Mouse (Mus musculus): ENCODE measurements around the gene Acy3. TPM values are rescaled to one million over a fixed set of nuclear protein-coding genes. Genes with fewer than 3 reads are reported as not detected.

Gene Acy3
- polyA plus RNA-seq, 1 experiment from 2014 or later, result 2.0 TPM

GRCm38 (mm10) chr19:4012432-4013022 lies 26.2 kb downstream of the Acy3 start, which contains the start of gene Ndufv1:
Gene Ndufv1, minus strand, starts transcription at chr19:4012806.
- no peaks in the 10 kb centered on the region for H3K27me3 ChIP-seq (ENCODE audit: low read depth, poor library complexity, severe bottlenecking)
- H3K4me1 ChIP-seq, result peaks cover 21% of the 10 kb centered on the region
- peak; percentile 98 for DNase-seq (ENCODE audit: low spot score)
- peak within 1 kb of the TSS; percentile 94 for H3K4me3 ChIP-seq
- WGBS, result under 1% methylated on average over 45 of the region's 45 CpGs
- peak within 1 kb of the TSS; percentile 84 for H3K27ac ChIP-seq (replicated peaks)
- no peaks in the 10 kb centered on the region for H3K9me3 ChIP-seq (replicated peaks)
- peaks cover 36% of the 10 kb centered on the region for H3K36me3 ChIP-seq

DNA sequence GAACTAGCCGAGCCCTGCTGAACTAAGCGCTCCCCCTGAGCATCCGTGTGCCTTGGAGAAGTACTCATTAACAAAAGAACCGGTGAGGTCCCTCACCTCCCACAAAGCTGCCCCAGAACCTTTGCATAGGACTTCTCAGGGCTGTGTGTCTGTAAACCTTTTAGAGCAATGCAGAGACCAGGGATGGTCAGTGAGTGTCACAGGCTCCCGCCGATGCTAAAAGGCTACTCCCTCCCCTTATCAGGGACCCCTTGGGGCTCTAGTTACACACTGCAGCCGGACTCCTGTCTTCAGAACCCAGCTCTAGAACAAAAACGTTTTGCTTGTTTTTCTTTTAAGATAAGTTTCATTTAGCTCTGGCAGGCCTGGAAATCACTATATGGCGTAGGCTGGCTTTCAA lies 26.7 kb downstream of the Acy3 start:
- H3K27me3 ChIP-seq (ENCODE audit: low read depth, poor library complexity, severe bottlenecking), result no peaks in the 10 kb centered on the region
- H3K27ac ChIP-seq (replicated peaks), result peak overlapping the region; percentile 71
- H3K36me3 ChIP-seq, result peaks cover 31% of the 10 kb centered on the region
- peak overlapping the region; percentile 94 for H3K4me3 ChIP-seq
- peaks cover 21% of the 10 kb centered on the region for H3K4me1 ChIP-seq
- no peaks in the 10 kb centered on the region for H3K9me3 ChIP-seq (replicated peaks)
- no peak for DNase-seq (ENCODE audit: low spot score)
- WGBS, result 22% methylated on average over 9 of the region's 9 CpGs

GRCm38 (mm10) chr19:4014802-4015201 lies 28.4 kb downstream of the Acy3 start:
- Histone ChIP-seq H3K27me3 (ENCODE audit: low read depth, poor library complexity, severe bottlenecking) (no peaks in the 10 kb centered on the region), H3K36me3 (peaks cover 14% of the 10 kb centered on the region), H3K4me3 (no peak overlapping the region), H3K4me1 (peaks cover 25% of the 10 kb centered on the region), H3K27ac (replicated peaks) (no peak overlapping the region), H3K9me3 (replicated peaks) (no peaks in the 10 kb centered on the region)
- DNase-seq (ENCODE audit: low spot score), result no peak

GRCm38 (mm10) chr19:4015635-4016034 lies 29.3 kb downstream of the Acy3 start:
- no peak overlapping the region for H3K4me3 ChIP-seq
- H3K27me3 ChIP-seq (ENCODE audit: low read depth, poor library complexity, severe bottlenecking), result no peaks in the 10 kb centered on the region
- peaks cover 25% of the 10 kb centered on the region for H3K4me1 ChIP-seq
- 64% methylated on average over 5 of the region's 5 CpGs for WGBS
- no peak for DNase-seq (ENCODE audit: low spot score)
- H3K9me3 ChIP-seq (replicated peaks), result no peaks in the 10 kb centered on the region
- H3K27ac ChIP-seq (replicated peaks), result no peak overlapping the region
- peaks cover 5% of the 10 kb centered on the region; the same call in 1 of the 2 replicates for H3K36me3 ChIP-seq

- H3K9me3 ChIP-seq (replicated peaks), result no peaks in the 10 kb centered on the region
- no peak for DNase-seq (ENCODE audit: low spot score)
- 60% methylated on average over 10 of the region's 10 CpGs for WGBS
- H3K27ac ChIP-seq (replicated peaks), result no peak overlapping the region
- H3K36me3 ChIP-seq, result no peaks in the 10 kb centered on the region
- H3K4me1 ChIP-seq, result peaks cover 11% of the 10 kb centered on the region; the same call in 1 of the 2 replicates
- no peaks in the 10 kb centered on the region for H3K27me3 ChIP-seq (ENCODE audit: low read depth, poor library complexity, severe bottlenecking)
- no peak overlapping the region for H3K4me3 ChIP-seq
Measured at GRCm38 (mm10) chr19:4017921-4018587, 31.7 kb downstream of the Acy3 start.

DNA sequence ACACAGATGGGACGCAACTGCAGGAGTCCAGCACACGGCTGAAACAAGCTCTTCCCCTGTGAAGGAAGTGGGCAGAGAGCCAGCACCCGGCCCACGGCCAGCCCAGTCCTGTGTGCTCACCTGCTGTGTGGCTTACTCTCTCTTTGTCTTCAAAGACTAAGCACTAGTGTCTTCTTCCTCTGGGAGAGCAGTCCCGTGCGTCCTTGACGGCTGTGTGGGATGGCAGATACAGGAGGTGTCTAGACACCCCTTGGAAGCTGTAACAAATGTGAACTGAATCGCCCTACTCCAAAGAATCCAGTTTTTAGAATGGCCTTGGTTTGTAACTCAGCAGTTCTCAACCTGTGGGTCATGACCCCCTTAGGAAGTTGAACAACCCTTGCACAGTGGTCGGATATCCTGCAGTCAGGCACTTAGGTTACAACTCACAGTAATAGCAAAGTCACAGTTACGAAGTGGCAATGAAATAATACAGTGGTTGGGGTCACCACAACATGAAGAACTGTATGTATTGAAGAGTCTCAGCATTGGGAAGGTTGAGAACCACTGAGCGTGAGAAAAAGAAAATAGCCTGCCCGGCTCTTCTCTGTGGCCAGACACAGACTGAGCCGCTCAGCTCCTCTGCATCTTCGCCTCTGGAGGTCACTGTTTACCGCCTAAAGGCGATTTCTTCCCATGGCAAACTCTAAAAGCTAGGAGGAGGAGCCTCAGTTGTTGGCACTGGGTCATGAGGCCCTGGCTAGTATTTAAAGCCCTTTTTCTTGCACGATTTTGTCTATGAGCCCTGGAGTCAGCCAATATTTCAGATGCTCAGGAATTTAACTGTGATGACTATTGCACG lies 32.6 kb downstream of the Acy3 start:
- peaks cover 4% of the 10 kb centered on the region; the same call in 1 of the 2 replicates for H3K4me1 ChIP-seq
- no peak overlapping the region for H3K27ac ChIP-seq (replicated peaks)
- peak; percentile 60 for DNase-seq (ENCODE audit: low spot score)
- H3K9me3 ChIP-seq (replicated peaks), result no peaks in the 10 kb centered on the region
- 39% methylated on average over 18 of the region's 18 CpGs for WGBS
- no peak overlapping the region for H3K4me3 ChIP-seq
- no peaks in the 10 kb centered on the region for H3K27me3 ChIP-seq (ENCODE audit: low read depth, poor library complexity, severe bottlenecking)
- no peaks in the 10 kb centered on the region for H3K36me3 ChIP-seq

DNA sequence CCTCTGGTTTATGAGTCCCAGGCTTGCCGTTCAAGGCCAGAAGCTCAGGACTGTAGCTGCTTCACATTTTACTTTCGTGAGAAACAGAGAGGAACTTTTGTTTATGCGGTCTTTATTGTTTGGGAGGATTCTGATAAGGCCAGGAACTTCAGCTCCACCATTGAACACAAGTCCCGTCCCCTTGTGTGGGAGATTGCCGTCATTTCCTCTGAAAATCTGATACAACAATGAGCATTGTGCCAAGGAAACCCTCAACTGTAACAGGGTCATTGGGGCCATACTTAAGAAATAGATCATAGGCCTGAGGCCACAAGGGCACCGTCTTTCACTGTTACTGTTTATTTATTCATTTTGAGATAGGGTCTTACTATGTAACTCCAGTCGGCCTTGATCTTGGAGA lies 36.8 kb downstream of the Acy3 start:
- 87% methylated on average over 7 of the region's 7 CpGs for WGBS
- no peaks in the 10 kb centered on the region for H3K36me3 ChIP-seq
- H3K9me3 ChIP-seq (replicated peaks), result peaks cover 20% of the 10 kb centered on the region; the same call in 1 of the 2 replicates
- no peaks in the 10 kb centered on the region for H3K27me3 ChIP-seq (ENCODE audit: low read depth, poor library complexity, severe bottlenecking)
- DNase-seq (ENCODE audit: low spot score), result no peak
- H3K4me3 ChIP-seq, result no peak overlapping the region
- peaks cover 10% of the 10 kb centered on the region for H3K4me1 ChIP-seq
- no peak overlapping the region for H3K27ac ChIP-seq (replicated peaks)

DNA sequence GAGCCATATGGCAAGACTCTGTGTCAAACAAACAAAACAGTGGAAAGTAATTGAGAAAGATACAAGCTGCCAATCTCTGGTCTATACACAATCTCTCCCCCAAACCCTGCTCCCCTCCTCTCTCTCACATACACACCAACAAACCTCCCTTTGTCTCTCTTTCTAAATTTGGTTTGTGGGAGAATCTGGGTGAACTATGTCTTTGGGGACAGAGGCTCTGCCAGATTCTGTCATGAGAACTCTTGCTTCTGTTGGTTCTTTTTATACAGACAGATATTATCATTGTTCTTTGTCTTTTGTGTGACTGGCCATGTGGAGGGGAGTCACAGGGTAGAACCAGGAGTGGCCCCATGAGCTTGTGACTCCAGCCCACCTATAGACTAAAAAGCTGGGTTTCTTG lies 41.2 kb downstream of the Acy3 start:
- H3K9me3 ChIP-seq (replicated peaks), result peaks cover 20% of the 10 kb centered on the region; the same call in 1 of the 2 replicates
- no peak overlapping the region for H3K4me3 ChIP-seq
- no peak overlapping the region for H3K27ac ChIP-seq (replicated peaks)
- H3K27me3 ChIP-seq (ENCODE audit: low read depth, poor library complexity, severe bottlenecking), result no peaks in the 10 kb centered on the region
- peaks cover 6% of the 10 kb centered on the region for H3K4me1 ChIP-seq
- no peak for DNase-seq (ENCODE audit: low spot score)
- H3K36me3 ChIP-seq, result no peaks in the 10 kb centered on the region

DNA sequence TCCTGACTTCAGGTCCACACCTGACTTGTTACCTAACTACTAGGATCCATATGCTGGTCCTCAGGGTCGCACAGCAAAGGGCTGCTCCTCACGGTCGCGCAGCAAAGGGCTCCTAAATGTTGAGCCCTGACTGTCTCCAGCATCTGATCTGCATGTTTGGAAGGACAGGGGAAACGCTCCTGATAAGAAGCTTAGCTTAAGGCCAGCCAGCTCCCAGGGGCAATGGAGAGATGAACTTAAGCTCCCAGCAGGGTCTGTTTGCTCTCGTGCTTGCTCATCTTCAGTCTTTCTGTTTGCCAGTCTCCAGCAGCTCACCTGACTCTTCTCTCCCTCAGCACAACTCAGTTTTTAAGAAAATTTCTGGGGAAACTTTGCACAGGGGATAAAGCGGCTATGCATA lies 46.3 kb downstream of the Acy3 start:
- Histone ChIP-seq H3K4me3 (no peak overlapping the region), H3K4me1 (peaks cover 19% of the 10 kb centered on the region), H3K36me3 (peaks cover 12% of the 10 kb centered on the region), H3K9me3 (replicated peaks) (0 out of 2 replicates have a peak, but pooled peaks cover 5% of the 10 kb centered on the region), H3K27me3 (ENCODE audit: low read depth, poor library complexity, severe bottlenecking) (no peaks in the 10 kb centered on the region), H3K27ac (replicated peaks) (no peak overlapping the region)
- no peak for DNase-seq (ENCODE audit: low spot score)
- WGBS, result 47% methylated on average over 7 of the region's 7 CpGs

- 92% methylated on average over 3 of the region's 3 CpGs for WGBS
- H3K27me3 ChIP-seq (ENCODE audit: low read depth, poor library complexity, severe bottlenecking), result no peaks in the 10 kb centered on the region
- no peak for DNase-seq (ENCODE audit: low spot score)
Measured at GRCm38 (mm10) chr19:4033298-4033697, 46.9 kb downstream of the Acy3 start.

GRCm38 (mm10) chr19:4033742-4034141 lies 47.4 kb downstream of the Acy3 start:
- DNase-seq (ENCODE audit: low spot score), result no peak
- Histone ChIP-seq H3K4me3 (no peak overlapping the region), H3K27ac (replicated peaks) (no peak overlapping the region), H3K36me3 (peaks cover 12% of the 10 kb centered on the region), H3K9me3 (replicated peaks) (no peaks in the 10 kb centered on the region), H3K27me3 (ENCODE audit: low read depth, poor library complexity, severe bottlenecking) (no peaks in the 10 kb centered on the region), H3K4me1 (peaks cover 27% of the 10 kb centered on the region)
- 63% methylated on average over 5 of the region's 5 CpGs for WGBS

More at GRCm38 (mm10) chr19:4033298-4033697, 46.9 kb downstream of the Acy3 start:
- Histone ChIP-seq H3K9me3 (replicated peaks) (no peaks in the 10 kb centered on the region), H3K4me1 (peaks cover 25% of the 10 kb centered on the region), H3K36me3 (peaks cover 12% of the 10 kb centered on the region), H3K27ac (replicated peaks) (no peak overlapping the region), H3K4me3 (no peak overlapping the region)

- H3K4me3 ChIP-seq, result peak overlapping the region; percentile 23
- H3K4me1 ChIP-seq, result peaks cover 27% of the 10 kb centered on the region
- WGBS, result 78% methylated on average over 12 of the region's 12 CpGs
- DNase-seq (ENCODE audit: low spot score), result no peak
- peaks cover 12% of the 10 kb centered on the region for H3K36me3 ChIP-seq
- H3K27me3 ChIP-seq (ENCODE audit: low read depth, poor library complexity, severe bottlenecking), result no peaks in the 10 kb centered on the region
- H3K9me3 ChIP-seq (replicated peaks), result no peaks in the 10 kb centered on the region
- H3K27ac ChIP-seq (replicated peaks), result no peak overlapping the region
Measured at GRCm38 (mm10) chr19:4036327-4037045, 50.1 kb downstream of the Acy3 start.
